ENCODE assay signal across 20 mouse cellular contexts in genomic region chr11:6293601-6294000, GRCm38 (mm10). TPM values are rescaled to one million over a fixed set of nuclear protein-coding genes. Genes with fewer than 3 reads are reported as not detected.
DNase-seq lines count a peak whose midpoint lies in the region; ATAC-seq and TF ChIP-seq lines count a peak whose summit lies in the region.
"Had no signal": no experiment of that assay in that cellular context is flagged by ENCODE, and none has a peak within 500 bp of the region (broad histone marks: within the 10 kb centered on the region; RNA-seq: fewer than 3 reads in every experiment).

No protein-coding gene starts in this region.

- intact Hi-C loops in heart, postnatal 10 days (cut with DNase I), result no loop called here

- peaks cover 0 to 17% of the 10 kb centered on the region in 2 experiments; a peak in 3 of 4 replicates for H3K4me1 ChIP-seq in heart, embryonic 14.5 days (ENCODE audit: control insufficient read depth in 2 of 2, insufficient read depth in 2 of 2, low read length in 2 of 2)
- H3K4me1 ChIP-seq in liver, embryonic 12.5 days, result peaks cover 53% of the 10 kb centered on the region
- H3K4me1 ChIP-seq in small intestine, adult 2 months (ENCODE audit: control insufficient read depth, insufficient read depth, insufficient read length, low read length), result peaks cover 7% of the 10 kb centered on the region; the same call in 1 of the 2 replicates
- peaks cover 9% of the 10 kb centered on the region; the same call in 1 of the 2 replicates for H3K4me1 ChIP-seq in midbrain, embryonic 15.5 days
- H3K4me1 ChIP-seq: stomach, embryonic 15.5 days had no signal

- no peak overlapping the region for H3K27ac ChIP-seq in heart, embryonic 14.5 days (replicated peaks in 1 of 2; ENCODE audit: control insufficient read depth in 1 of 2, insufficient read depth in 1 of 2, low read depth in 2 of 2, low read length in 2 of 2)
- peak overlapping the region; percentile 97 for H3K27ac ChIP-seq in liver, embryonic 12.5 days
- peak overlapping the region; percentile 88 for H3K27ac ChIP-seq in small intestine, adult 2 months (ENCODE audit: insufficient read depth, low read depth, low read length)
- no peak overlapping the region for H3K27ac ChIP-seq in midbrain, embryonic 15.5 days
- H3K27ac ChIP-seq: embryonic facial prominence, embryonic 13.5 days; stomach, embryonic 15.5 days had no signal

- no peak for TF ChIP-seq POLR2A in small intestine, adult 2 months (IDR thresholded peaks at IDR 0.05; ENCODE audit: low read depth, low read length)

- 95% methylated on average over 2 of the region's 2 CpGs for WGBS in heart, embryonic 14.5 days
- 72% methylated on average over 2 of the region's 2 CpGs for WGBS in liver, embryonic 12.5 days (ENCODE audit: insufficient replicate concordance)
- 81% methylated on average over 2 of the region's 2 CpGs for WGBS in small intestine, adult 2 months
- 92% methylated on average over 2 of the region's 2 CpGs for WGBS in midbrain, embryonic 15.5 days

- no peak overlapping the region for H3K9ac ChIP-seq in heart, embryonic 14.5 days (ENCODE audit: low read length)
- H3K9ac ChIP-seq in liver, embryonic 12.5 days, result peak overlapping the region; percentile 67
- H3K9ac ChIP-seq in midbrain, embryonic 15.5 days, result no peak overlapping the region
- H3K9ac ChIP-seq: embryonic facial prominence, embryonic 13.5 days; neural tube, embryonic 15.5 days; stomach, embryonic 15.5 days had no signal

- H3K9me3 ChIP-seq in heart, embryonic 14.5 days (ENCODE audit: control insufficient read depth, low read length), result no peaks in the 10 kb centered on the region
- H3K9me3 ChIP-seq in liver, embryonic 12.5 days (replicated peaks), result no peaks in the 10 kb centered on the region
- no peaks in the 10 kb centered on the region for H3K9me3 ChIP-seq in midbrain, embryonic 15.5 days
- H3K9me3 ChIP-seq: embryonic facial prominence, embryonic 13.5 days; neural tube, embryonic 15.5 days; stomach, embryonic 15.5 days had no signal

- peak overlapping the region; percentile 69 for H3K4me2 ChIP-seq in heart, embryonic 14.5 days (ENCODE audit: low read length)
- H3K4me2 ChIP-seq in liver, embryonic 12.5 days, result peak overlapping the region; percentile 70
- no peak overlapping the region for H3K4me2 ChIP-seq in midbrain, embryonic 15.5 days

- no peaks in the 10 kb centered on the region for H3K27me3 ChIP-seq in heart, embryonic 14.5 days (ENCODE audit: control insufficient read depth, insufficient read depth, low read length)
- H3K27me3 ChIP-seq in liver, embryonic 12.5 days (replicated peaks), result no peaks in the 10 kb centered on the region
- no peaks in the 10 kb centered on the region for H3K27me3 ChIP-seq in small intestine, adult 2 months (ENCODE audit: control insufficient read depth, insufficient read depth, low read length)
- no peaks in the 10 kb centered on the region for H3K27me3 ChIP-seq in midbrain, embryonic 15.5 days (replicated peaks)
- H3K27me3 ChIP-seq: embryonic facial prominence, embryonic 13.5 days; megakaryocyte, embryonic 14.5 days; neural tube, embryonic 15.5 days; stomach, embryonic 15.5 days had no signal

- peaks cover 18% of the 10 kb centered on the region for H3K36me3 ChIP-seq in heart, embryonic 14.5 days (ENCODE audit: control insufficient read depth, insufficient read depth, low read length)
- H3K36me3 ChIP-seq in liver, embryonic 12.5 days, result peaks cover 21% of the 10 kb centered on the region
- peaks cover 22% of the 10 kb centered on the region for H3K36me3 ChIP-seq in small intestine, adult 2 months (ENCODE audit: control insufficient read depth, insufficient read depth, low read length)
- H3K36me3 ChIP-seq in midbrain, embryonic 15.5 days (replicated peaks), result peaks cover 14% of the 10 kb centered on the region

- H3K4me3 ChIP-seq in heart, embryonic 14.5 days (ENCODE audit: control insufficient read depth in 1 of 2, insufficient read depth in 1 of 2, low read depth in 1 of 2, low read length in 2 of 2), result no peak overlapping the region
- H3K4me3 ChIP-seq in liver, embryonic 12.5 days, result peak overlapping the region; percentile 88
- no peak overlapping the region for H3K4me3 ChIP-seq in small intestine, adult 2 months (ENCODE audit: low read depth, low read length)
- H3K4me3 ChIP-seq in midbrain, embryonic 15.5 days, result no peak overlapping the region

- no peak for DNase-seq in heart, postnatal 10 days
- DNase-seq in kidney, adult 9 months, result peak; percentile 68
- DNase-seq in kidney, postnatal 10 days, result no peak
- DNase-seq: cerebellum, adult 9-11 months; kidney, postnatal 14 days; left cerebral cortex, postnatal 4 days; midbrain, embryonic 14.5 days; right cerebral cortex, postnatal 14 days; thymus, adult 18-20 months; thymus, postnatal 4 days had no signal

- no peak for TF ChIP-seq CTCF in small intestine, adult 2 months (IDR thresholded peaks at IDR 0.05; ENCODE audit: extremely low read depth, insufficient read length, insufficient replicate concordance, low read depth, low read length)

- ATAC-seq in heart, embryonic 14.5 days (ENCODE audit: insufficient number of reproducible peaks, insufficient read depth, low FRiP score, low read depth), result no peak
- no peak for ATAC-seq in liver, embryonic 12.5 days
- no peak for ATAC-seq in midbrain, embryonic 15.5 days (replicated peaks)
- ATAC-seq: forebrain, embryonic 16.5 days; inflammation-experienced regulatory T-cells, adult 6 months had no signal

RNA-seq across cellular contexts. Expression of gene Ogdh, which starts 2.2 kb away (rescaled TPM):
- polyA plus RNA-seq in heart, embryonic 14.5 days (2014; fragmentation: Nextera tagmentation; extraction: Ambion mirVana), result 245 and 289 TPM in 2 replicates
- 1,000 to 10,000 TPM; 1,296 to 1,304 TPM for total RNA-seq in heart, postnatal 10 days (2021)
- polyA plus RNA-seq in liver, embryonic 12.5 days (2016; fragmentation: Nextera tagmentation; extraction: Ambion mirVana), result 119 and 123 TPM in 2 replicates
- 164 and 346 TPM in 2 replicates for polyA plus RNA-seq in small intestine, adult 2 months (2012; rRNA removed)
- polyA plus RNA-seq in midbrain, embryonic 15.5 days (2015; fragmentation: Nextera tagmentation; extraction: Ambion mirVana), result 118 and 126 TPM in 2 replicates

RNA-seq across cellular contexts. Expression of gene Tmed4, which starts 18.9 kb away (rescaled TPM):
- 90.6 and 92.2 TPM in 2 replicates for polyA plus RNA-seq in heart, embryonic 14.5 days (2014; fragmentation: Nextera tagmentation; extraction: Ambion mirVana)
- 10 to 100 TPM; 78.1 to 82.9 TPM for total RNA-seq in heart, postnatal 10 days (2021)
- polyA plus RNA-seq in liver, embryonic 12.5 days (2016; fragmentation: Nextera tagmentation; extraction: Ambion mirVana), result 45.6 and 46.4 TPM in 2 replicates
- polyA plus RNA-seq in small intestine, adult 2 months (2012; rRNA removed), result 103 and 182 TPM in 2 replicates
- polyA plus RNA-seq in midbrain, embryonic 15.5 days (2015; fragmentation: Nextera tagmentation; extraction: Ambion mirVana), result 123 and 128 TPM in 2 replicates

RNA-seq across cellular contexts. Expression of gene Ddx56, which starts 26.0 kb away (rescaled TPM):
- 50.9 and 55.0 TPM in 2 replicates for polyA plus RNA-seq in heart, embryonic 14.5 days (2014; fragmentation: Nextera tagmentation; extraction: Ambion mirVana)
- 10 to 100 TPM; 33.3 to 34.4 TPM for total RNA-seq in heart, postnatal 10 days (2021)
- 94.9 and 98.2 TPM in 2 replicates for polyA plus RNA-seq in liver, embryonic 12.5 days (2016; fragmentation: Nextera tagmentation; extraction: Ambion mirVana)
- 11.1 and 12.4 TPM in 2 replicates for polyA plus RNA-seq in small intestine, adult 2 months (2012; rRNA removed)
- 71.4 and 72.2 TPM in 2 replicates for polyA plus RNA-seq in midbrain, embryonic 15.5 days (2015; fragmentation: Nextera tagmentation; extraction: Ambion mirVana)

Comparison
In these comparisons a context has a peak if more than half of its experiments do, and no peak if none do; other contexts are left out.
1. H3K27ac ChIP-seq: peak in liver, embryonic 12.5 days (single experiment) and small intestine, adult 2 months (single experiment); none in heart, embryonic 14.5 days (0 of 2) and midbrain, embryonic 15.5 days (single experiment).